8 mouse cellular contexts compared by ENCODE assay signal in genomic region chrX:103259882-103260281, GRCm38 (mm10).
DNase-seq lines count a peak whose midpoint lies in the region; ATAC-seq and TF ChIP-seq lines count a peak whose summit lies in the region.

No protein-coding gene starts in this region.

- H3K36me3 ChIP-seq in forebrain, embryonic 14.5 days (ENCODE audit: control insufficient read depth, insufficient read depth, low read length), result no peaks in the 10 kb centered on the region
- no peaks in the 10 kb centered on the region for H3K36me3 ChIP-seq in forebrain, embryonic 10.5 days (replicated peaks)
- no peaks in the 10 kb centered on the region for H3K36me3 ChIP-seq in limb, embryonic 14.5 days (ENCODE audit: control insufficient read depth, insufficient read depth, low read length)
- H3K36me3 ChIP-seq in limb, embryonic 10.5 days, result no peaks in the 10 kb centered on the region
- no peaks in the 10 kb centered on the region for H3K36me3 ChIP-seq in neural tube, embryonic 12.5 days

- no peak for TF ChIP-seq POLR2A in limb, embryonic 14.5 days (IDR thresholded peaks at IDR 0.05; ENCODE audit: borderline replicate concordance, extremely low read depth, insufficient read depth, insufficient read length)

- peak; percentile 76 for DNase-seq in forebrain, embryonic 14.5 days (ENCODE audit: low spot score)
- DNase-seq in forebrain, embryonic 10.5 days (ENCODE audit: extremely low spot score, low spot score), result no peak
- DNase-seq in limb, embryonic 14.5 days (ENCODE audit: low spot score), result peak; percentile 68
- DNase-seq in limb, embryonic 10.5 days (ENCODE audit: low spot score), result no peak
- peak; percentile 37 for DNase-seq in c-Kit-positive CD71-negative TER-119-negative erythroid progenitor cells, embryonic 14.5 days (ENCODE audit: low read depth)
- peak; percentile 31 for DNase-seq in kidney, postnatal 14 days
- no peak for DNase-seq in testis, postnatal 14 days (ENCODE audit: low spot score)

- 10% methylated on average over 2 of the region's 2 CpGs for WGBS in forebrain, embryonic 14.5 days
- 17% methylated on average over 2 of the region's 2 CpGs for WGBS in forebrain, embryonic 10.5 days
- WGBS in limb, embryonic 14.5 days, result 0% methylated on average over 2 of the region's 2 CpGs
- WGBS in limb, embryonic 10.5 days, result 2% methylated on average over 2 of the region's 2 CpGs
- 11% methylated on average over 2 of the region's 2 CpGs for WGBS in neural tube, embryonic 12.5 days

- H3K9ac ChIP-seq in forebrain, embryonic 14.5 days (ENCODE audit: low read length), result no peak overlapping the region
- H3K9ac ChIP-seq in limb, embryonic 14.5 days (ENCODE audit: low read depth, low read length, severe bottlenecking), result no peak overlapping the region
- no peak overlapping the region for H3K9ac ChIP-seq in neural tube, embryonic 12.5 days

- H3K4me1 ChIP-seq in forebrain, embryonic 14.5 days (ENCODE audit: control insufficient read depth, insufficient read depth, low read length), result no peaks in the 10 kb centered on the region
- no peaks in the 10 kb centered on the region for H3K4me1 ChIP-seq in forebrain, embryonic 10.5 days
- H3K4me1 ChIP-seq in limb, embryonic 14.5 days (ENCODE audit: control insufficient read depth, insufficient read depth, low read length), result no peaks in the 10 kb centered on the region
- H3K4me1 ChIP-seq in limb, embryonic 10.5 days, result no peaks in the 10 kb centered on the region
- no peaks in the 10 kb centered on the region for H3K4me1 ChIP-seq in neural tube, embryonic 12.5 days

- H3K27me3 ChIP-seq in forebrain, embryonic 14.5 days (replicated peaks; ENCODE audit: control insufficient read depth, insufficient read depth, low read length), result no peaks in the 10 kb centered on the region
- peaks cover 97% of the 10 kb centered on the region for H3K27me3 ChIP-seq in forebrain, embryonic 10.5 days (ENCODE audit: poor library complexity, severe bottlenecking)
- H3K27me3 ChIP-seq in limb, embryonic 14.5 days (ENCODE audit: control insufficient read depth, insufficient read depth, low read length), result no peaks in the 10 kb centered on the region
- peaks cover 85% of the 10 kb centered on the region for H3K27me3 ChIP-seq in limb, embryonic 10.5 days (ENCODE audit: low read depth, poor library complexity, severe bottlenecking)
- no peaks in the 10 kb centered on the region; the same call in 1 of the 2 replicates for H3K27me3 ChIP-seq in neural tube, embryonic 12.5 days (replicated peaks)

- H3K27ac ChIP-seq in forebrain, embryonic 14.5 days (ENCODE audit: low read depth, low read length), result no peak overlapping the region
- no peak overlapping the region for H3K27ac ChIP-seq in forebrain, embryonic 10.5 days
- no peak overlapping the region for H3K27ac ChIP-seq in limb, embryonic 14.5 days (replicated peaks; ENCODE audit: low read depth, low read length)
- H3K27ac ChIP-seq in limb, embryonic 10.5 days, result no peak overlapping the region
- H3K27ac ChIP-seq in neural tube, embryonic 12.5 days, result no peak overlapping the region

- H3K4me2 ChIP-seq in forebrain, embryonic 14.5 days (ENCODE audit: low read length), result no peak overlapping the region
- no peak overlapping the region for H3K4me2 ChIP-seq in limb, embryonic 14.5 days (replicated peaks; ENCODE audit: low read depth, low read length, severe bottlenecking)
- H3K4me2 ChIP-seq in neural tube, embryonic 12.5 days (replicated peaks), result no peak overlapping the region

- no peak overlapping the region for H3K4me3 ChIP-seq in forebrain, embryonic 14.5 days (ENCODE audit: low read depth, low read length)
- no peak overlapping the region for H3K4me3 ChIP-seq in forebrain, embryonic 10.5 days
- no peak overlapping the region for H3K4me3 ChIP-seq in limb, embryonic 14.5 days (replicated peaks; ENCODE audit: low read length)
- H3K4me3 ChIP-seq in limb, embryonic 10.5 days, result no peak overlapping the region
- no peak overlapping the region for H3K4me3 ChIP-seq in neural tube, embryonic 12.5 days

- no peaks in the 10 kb centered on the region for H3K9me3 ChIP-seq in forebrain, embryonic 14.5 days (replicated peaks; ENCODE audit: control insufficient read depth, low read length)
- no peaks in the 10 kb centered on the region for H3K9me3 ChIP-seq in forebrain, embryonic 10.5 days
- no peaks in the 10 kb centered on the region for H3K9me3 ChIP-seq in limb, embryonic 14.5 days (ENCODE audit: control insufficient read depth, low read length)
- no peaks in the 10 kb centered on the region for H3K9me3 ChIP-seq in limb, embryonic 10.5 days (replicated peaks)
- no peaks in the 10 kb centered on the region for H3K9me3 ChIP-seq in neural tube, embryonic 12.5 days

- ATAC-seq in forebrain, embryonic 14.5 days, result no peak; the same call in 1 of the 2 replicates
- no peak for ATAC-seq in limb, embryonic 14.5 days (ENCODE audit: low FRiP score, low read depth)
- ATAC-seq in neural tube, embryonic 12.5 days (ENCODE audit: low FRiP score, low read depth), result 0 out of 2 replicates have a peak, but pooled peaks have one; percentile 29

Comparison
In these comparisons a context has a peak if more than half of its experiments do, and no peak if none do; other contexts are left out.
1. DNase-seq: peak in forebrain, embryonic 14.5 days (single experiment), limb, embryonic 14.5 days (single experiment), c-Kit-positive CD71-negative TER-119-negative erythroid progenitor cells, embryonic 14.5 days (single experiment) and kidney, postnatal 14 days (single experiment); none in forebrain, embryonic 10.5 days (single experiment), limb, embryonic 10.5 days (single experiment) and testis, postnatal 14 days (single experiment).